Mouse (Mus musculus) G1E-ER4 (cell line): ENCODE measurements around the gene Lrat. TPM values are rescaled to one million over a fixed set of nuclear protein-coding genes. Genes with fewer than 3 reads are reported as not detected.

ENCODE experiments used
- GATA1 ChIP-seq: IDR thresholded peaks from one replicate; pipeline ENCODE4 v1.8.0; 2012; ENCODE audit warnings: low read length, inconsistent platforms
- polyA plus RNA-seq: library from polyadenylated mRNA; stranded (reverse); fragments of >175 nt; gene quantifications from 2 replicates; pipeline ENCODE4 v1.2.3, GENCODE M21; 2012

Gene Lrat
- polyA plus RNA-seq: not detected in 2 replicates

- no peak for TF ChIP-seq GATA1
Observed at GRCm38 (mm10) chr3:82903613-82904205, at the start of gene Lrat. Gene Lrat, minus strand, starts transcription at chr3:82903973.

- no peak for TF ChIP-seq GATA1
Observed at GRCm38 (mm10) chr3:82952173-82952962, 48.6 kb upstream of the Lrat start.

GRCm38 (mm10) chr3:82950639-82951038 is 46.9 kb upstream of the Lrat start:
- TF ChIP-seq GATA1: no peak

- no peak for TF ChIP-seq GATA1
Observed at GRCm38 (mm10) chr3:82950208-82950607, 46.4 kb upstream of the Lrat start.

- TF ChIP-seq GATA1: no peak
Observed at GRCm38 (mm10) chr3:82946375-82947107, 42.8 kb upstream of the Lrat start.

- TF ChIP-seq GATA1: no peak
Observed at GRCm38 (mm10) chr3:82927917-82928316, 24.1 kb upstream of the Lrat start.

- TF ChIP-seq GATA1: no peak
Observed at GRCm38 (mm10) chr3:82915632-82916031, 11.9 kb upstream of the Lrat start.

- no peak for TF ChIP-seq GATA1
Observed at GRCm38 (mm10) chr3:82908671-82909070, 4.9 kb upstream of the Lrat start.

- no peak for TF ChIP-seq GATA1
Observed at GRCm38 (mm10) chr3:82904211-82904908, 587 bp upstream of the Lrat start.

- no peak for TF ChIP-seq GATA1
Observed at GRCm38 (mm10) chr3:82902757-82903612, 788 bp downstream of the Lrat start.

- no peak for TF ChIP-seq GATA1
Observed at GRCm38 (mm10) chr3:82888842-82889241, 14.9 kb downstream of the Lrat start.

GRCm38 (mm10) chr3:82877258-82877657 is 26.5 kb downstream of the Lrat start:
- no peak for TF ChIP-seq GATA1

GRCm38 (mm10) chr3:82876372-82876739 is 27.4 kb downstream of the Lrat start, which contains the start of gene Rbm46:
Gene Rbm46, minus strand, starts transcription at chr3:82876483.
- no peak for TF ChIP-seq GATA1

- no peak for TF ChIP-seq GATA1
Observed at GRCm38 (mm10) chr3:82875671-82876371, 28.0 kb downstream of the Lrat start.

- no peak for TF ChIP-seq GATA1
Observed at GRCm38 (mm10) chr3:82857414-82858077, 46.2 kb downstream of the Lrat start.

Other genes with a start within 250 kb of the Lrat start
- not detected in 2 replicates for gene Rbm46, start 27.5 kb downstream of the Lrat start, polyA plus RNA-seq
- gene Fgg, start 103.8 kb upstream of the Lrat start, polyA plus RNA-seq: not detected in 2 replicates
- gene Fga, start 122.1 kb upstream of the Lrat start, polyA plus RNA-seq: not detected in 2 replicates
- gene Fgb, start 145.9 kb upstream of the Lrat start, polyA plus RNA-seq: not detected in 2 replicates
- gene Plrg1, start 151.5 kb upstream of the Lrat start, polyA plus RNA-seq: 3.6 and 4.5 TPM in 2 replicates
- not detected in 2 replicates for gene Dchs2, start 224.0 kb upstream of the Lrat start, polyA plus RNA-seq